Mouse (Mus musculus): ENCODE measurements around the gene Ptrh2. TPM values are rescaled to one million over a fixed set of nuclear protein-coding genes. Genes with fewer than 3 reads are reported as not detected.
A peak's percentile ranks its signal among the peaks of the same experiment; 100 is the strongest.

The Ptrh2 gene
- total RNA-seq (2021) = 10 to 100 TPM in 1 of 2 experiments, 1 to 10 TPM in 1; 9.9 to 10.2 TPM
- long read RNA-seq, experiment 1, transcript Ptrh2-202 (2 exons, 3,038 nt) = major isoform, 7 of 11 reads
- long read RNA-seq, experiment 1, partial matches to known transcripts = 3 of 11 reads
- long read RNA-seq, experiment 1, other reads (novel, unspliced or antisense) = 1 of 11 reads
- long read RNA-seq, experiment 2, transcript Ptrh2-202 (2 exons, 3,038 nt) = major isoform, 26 of 28 reads
- long read RNA-seq, experiment 2, partial matches to known transcripts = 0 of 28 reads
- long read RNA-seq, experiment 2, other reads (novel, unspliced or antisense) = 2 of 28 reads

GRCm38 (mm10) chr11:86683395-86684125 lies at the start of gene Ptrh2, which contains the start of gene Vmp1:
Gene Ptrh2 (plus strand): TSS chr11:86683985.
Gene Vmp1 (minus strand): TSS chr11:86683836.
- DNase-seq (ENCODE audit: low spot score in 2 of 2) = peak; percentile 93 to 94

GRCm38 (mm10) chr11:86634396-86634795 lies 49.4 kb upstream of the Ptrh2 start:
- DNase-seq (ENCODE audit: low spot score in 2 of 2) = no peak

GRCm38 (mm10) chr11:86637697-86638096 lies 46.1 kb upstream of the Ptrh2 start:
- no peak for DNase-seq (ENCODE audit: low spot score in 2 of 2)

GRCm38 (mm10) chr11:86641714-86642113 lies 42.1 kb upstream of the Ptrh2 start:
- DNase-seq (ENCODE audit: low spot score in 2 of 2) = no peak

- DNase-seq (ENCODE audit: low spot score in 2 of 2) = no peak
These were observed 39.2 kb upstream of the Ptrh2 start for GRCm38 (mm10) chr11:86644553-86644952.

GRCm38 (mm10) chr11:86646136-86646834 lies 37.5 kb upstream of the Ptrh2 start:
- DNase-seq (ENCODE audit: low spot score in 2 of 2) = no peak

- no peak for DNase-seq (ENCODE audit: low spot score in 2 of 2)
These were observed 36.8 kb upstream of the Ptrh2 start for GRCm38 (mm10) chr11:86646885-86647459.

GRCm38 (mm10) chr11:86647706-86648447 lies 35.9 kb upstream of the Ptrh2 start:
- DNase-seq (ENCODE audit: low spot score in 2 of 2) = no peak

GRCm38 (mm10) chr11:86649542-86649941 lies 34.2 kb upstream of the Ptrh2 start:
- DNase-seq (ENCODE audit: low spot score in 2 of 2) = no peak

- DNase-seq (ENCODE audit: low spot score in 2 of 2) = no peak
These were observed 33.1 kb upstream of the Ptrh2 start for GRCm38 (mm10) chr11:86650676-86651075.

GRCm38 (mm10) chr11:86652578-86652979 lies 31.2 kb upstream of the Ptrh2 start:
- DNase-seq (ENCODE audit: low spot score in 2 of 2) = no peak

GRCm38 (mm10) chr11:86653446-86653845 lies 30.3 kb upstream of the Ptrh2 start:
- peak; percentile 29 to 79 for DNase-seq (ENCODE audit: low spot score in 2 of 2)

GRCm38 (mm10) chr11:86654096-86654495 lies 29.7 kb upstream of the Ptrh2 start:
- DNase-seq (ENCODE audit: low spot score in 2 of 2) = no peak

GRCm38 (mm10) chr11:86655671-86656070 lies 28.1 kb upstream of the Ptrh2 start:
- no peak for DNase-seq (ENCODE audit: low spot score in 2 of 2)

- no peak for DNase-seq (ENCODE audit: low spot score in 2 of 2)
These were observed 26.8 kb upstream of the Ptrh2 start for GRCm38 (mm10) chr11:86656849-86657567.

- DNase-seq (ENCODE audit: low spot score in 2 of 2) = no peak
These were observed 25.9 kb upstream of the Ptrh2 start for GRCm38 (mm10) chr11:86657863-86658262.

- no peak for DNase-seq (ENCODE audit: low spot score in 2 of 2)
These were observed 20.5 kb upstream of the Ptrh2 start for GRCm38 (mm10) chr11:86662986-86663895.

GRCm38 (mm10) chr11:86663977-86664376 lies 19.8 kb upstream of the Ptrh2 start:
- DNase-seq (ENCODE audit: low spot score in 2 of 2) = no peak

GRCm38 (mm10) chr11:86664406-86664805 lies 19.4 kb upstream of the Ptrh2 start:
- DNase-seq (ENCODE audit: low spot score in 2 of 2) = no peak

All from layer of hippocampus, postnatal 14 days (tissue).